In genomic region chr12:36182570-36182969, GRCm38 (mm10) we compare ENCODE assay signal across 11 mouse cellular contexts. TPM values are rescaled to one million over a fixed set of nuclear protein-coding genes. Genes with fewer than 3 reads are reported as not detected.
DNase-seq lines count a peak whose midpoint lies in the region; ATAC-seq and TF ChIP-seq lines count a peak whose summit lies in the region.
"Had no signal": no experiment of that assay in that cellular context is flagged by ENCODE, and none has a peak within 500 bp of the region (broad histone marks: within the 10 kb centered on the region; RNA-seq: fewer than 3 reads in every experiment).

No protein-coding gene starts in this region.

- no peak for TF ChIP-seq CTCF in layer of hippocampus, adult 2 months (conservative IDR thresholded peaks at IDR 0.05)
- TF ChIP-seq CTCF in lung, postnatal 0 days (IDR thresholded peaks at IDR 0.05), result no peak
- TF ChIP-seq CTCF in left cerebral cortex, adult 2 months (IDR thresholded peaks at IDR 0.05), result no peak

- 0 out of 2 replicates have a peak overlapping the region, but pooled peaks have one; percentile 15 for H3K27ac ChIP-seq in layer of hippocampus, adult 2 months
- no peak overlapping the region for H3K27ac ChIP-seq in lung, postnatal 0 days (ENCODE audit: low read length)
- H3K27ac ChIP-seq in left cerebral cortex, adult 2 months, result no peak overlapping the region

- 64% methylated on average over 6 of the region's 6 CpGs for WGBS in lung, postnatal 0 days

- H3K9me3 ChIP-seq in lung, postnatal 0 days (ENCODE audit: low read length), result no peaks in the 10 kb centered on the region

- peak; percentile 57 for ATAC-seq in lung, postnatal 0 days
- ATAC-seq: intestine, embryonic 16.5 days had no signal

- peak; percentile 38; the same call in 1 of the 2 replicates for TF ChIP-seq EP300 in lung, postnatal 0 days (IDR thresholded peaks at IDR 0.05)

- no peak overlapping the region for H3K4me2 ChIP-seq in lung, postnatal 0 days (replicated peaks; ENCODE audit: low read depth, low read length)

- H3K4me3 ChIP-seq in layer of hippocampus, adult 2 months, result no peak overlapping the region
- no peak overlapping the region for H3K4me3 ChIP-seq in lung, postnatal 0 days (ENCODE audit: low read depth, low read length)
- H3K4me3 ChIP-seq in left cerebral cortex, adult 2 months, result no peak overlapping the region

- H3K4me1 ChIP-seq in lung, postnatal 0 days (ENCODE audit: insufficient read depth, low read depth, low read length), result no peaks in the 10 kb centered on the region

- intact Hi-C loops in heart, postnatal 25 days (cut with DNase I), result no loop called here
- intact Hi-C loops in left cerebral cortex, adult 2 months (cut with DNase I), result loop anchor here (2.0 kb wide), 1 partner anchor 62 kb away; no protein-coding TSS in a partner anchor

- H3K36me3 ChIP-seq in lung, postnatal 0 days (ENCODE audit: insufficient read depth, low read length), result peaks cover 10% of the 10 kb centered on the region; the same call in 1 of the 2 replicates

- DNase-seq in layer of hippocampus, adult 2 months (ENCODE audit: low spot score in 2 of 2), result no peak
- DNase-seq in layer of hippocampus, adult 11-12 months (ENCODE audit: low spot score), result no peak
- DNase-seq in heart, adult 9 months (ENCODE audit: low spot score in 2 of 2), result peak; percentile 74 to 83
- peak; percentile 19 for DNase-seq in heart, postnatal 25 days (ENCODE audit: low spot score)
- DNase-seq in lung, postnatal 0 days (ENCODE audit: low spot score), result peak; percentile 34
- DNase-seq in cerebellum, adult 8-10 months, result no peak
- no peak for DNase-seq in thymus, postnatal 36 days
- no peak for DNase-seq in left cerebral cortex, adult 2 months (ENCODE audit: extremely low spot score in 1 of 2, low spot score in 2 of 2)
- DNase-seq: cerebellum, adult 9-11 months; thymus, postnatal 4 days had no signal

- no peaks in the 10 kb centered on the region for H3K27me3 ChIP-seq in lung, postnatal 0 days (replicated peaks; ENCODE audit: insufficient read depth, low read length)

- H3K9ac ChIP-seq in lung, postnatal 0 days (replicated peaks; ENCODE audit: low read depth), result no peak overlapping the region

RNA-seq across cellular contexts. Expression of gene Bzw2, which starts 24.7 kb away (rescaled TPM):
- 10 to 100 TPM; 57.4 to 62.5 TPM for total RNA-seq in layer of hippocampus, adult 2 months (2021)
- total RNA-seq in heart, postnatal 25 days (2021), result 100 to 1,000 TPM; 181 to 182 TPM
- 43.4 and 44.2 TPM in 2 replicates for polyA plus RNA-seq in lung, postnatal 0 days (2015; fragmentation: Nextera tagmentation; extraction: Ambion mirVana)
- total RNA-seq in left cerebral cortex, adult 2 months (2021), result 10 to 100 TPM; 45.3 to 47.2 TPM

RNA-seq across cellular contexts. Expression of gene Ankmy2, which starts 25.7 kb away (rescaled TPM):
- 10 to 100 TPM; 55.5 to 60.2 TPM for total RNA-seq in layer of hippocampus, adult 2 months (2021)
- total RNA-seq in heart, postnatal 25 days (2021), result 10 to 100 TPM; 15.5 to 17.1 TPM
- 21.4 and 24.1 TPM in 2 replicates for polyA plus RNA-seq in lung, postnatal 0 days (2015; fragmentation: Nextera tagmentation; extraction: Ambion mirVana)
- total RNA-seq in left cerebral cortex, adult 2 months (2021), result 10 to 100 TPM; 51.9 to 53.7 TPM

Comparison
In these comparisons a context has a peak if more than half of its experiments do, and no peak if none do; other contexts are left out.
1. DNase-seq: peak in heart, adult 9 months (2 of 2), heart, postnatal 25 days (single experiment) and lung, postnatal 0 days (single experiment); none in layer of hippocampus, adult 2 months (0 of 2), layer of hippocampus, adult 11-12 months (single experiment), cerebellum, adult 8-10 months (single experiment), thymus, postnatal 36 days (0 of 2) and left cerebral cortex, adult 2 months (0 of 2).